Mouse (Mus musculus) spleen, postnatal 10 days (tissue): ENCODE data around the gene Arrb1.

Source experiments
- DNase-seq, 2 experiments: peaks; one replicate each; pipeline ENCODE4 v3.0.0; 2021 to 2022; ENCODE audit warnings: low spot score in 2 of 2

Gene Arrb1

GRCm38 (mm10) chr7:99537183-99537756 lies 2.0 kb downstream of the Arrb1 start:
- DNase-seq: no peak

GRCm38 (mm10) chr7:99538421-99538820 lies 3.2 kb downstream of the Arrb1 start:
- peak in 1 of 2 experiments; percentile 12 for DNase-seq

- peak in 1 of 2 experiments; percentile 26 for DNase-seq
Measured at GRCm38 (mm10) chr7:99539201-99539891, 4.1 kb downstream of the Arrb1 start.

- peak in 1 of 2 experiments; percentile 14 for DNase-seq
Measured at GRCm38 (mm10) chr7:99540016-99540415, 4.8 kb downstream of the Arrb1 start.

- DNase-seq: no peak
Measured at GRCm38 (mm10) chr7:99541204-99541603, 5.9 kb downstream of the Arrb1 start.

- no peak for DNase-seq
Measured at GRCm38 (mm10) chr7:99544272-99544671, 9.0 kb downstream of the Arrb1 start.

- peak; percentile 65 to 70 for DNase-seq
Measured at GRCm38 (mm10) chr7:99545885-99546745, 10.8 kb downstream of the Arrb1 start.

- DNase-seq: no peak
Measured at GRCm38 (mm10) chr7:99547584-99548487, 12.6 kb downstream of the Arrb1 start.

- no peak for DNase-seq
Measured at GRCm38 (mm10) chr7:99549668-99550067, 14.4 kb downstream of the Arrb1 start.

GRCm38 (mm10) chr7:99551623-99552022 lies 16.4 kb downstream of the Arrb1 start:
- no peak for DNase-seq

- DNase-seq: no peak
Measured at GRCm38 (mm10) chr7:99553222-99553884, 18.1 kb downstream of the Arrb1 start.

GRCm38 (mm10) chr7:99553885-99554269 lies 18.6 kb downstream of the Arrb1 start:
- no peak for DNase-seq

GRCm38 (mm10) chr7:99555862-99556261 lies 20.6 kb downstream of the Arrb1 start:
- DNase-seq: peak in 1 of 2 experiments; percentile 66

- no peak for DNase-seq
Measured at GRCm38 (mm10) chr7:99559091-99559490, 23.8 kb downstream of the Arrb1 start.

- DNase-seq: no peak
Measured at GRCm38 (mm10) chr7:99562478-99562877, 27.2 kb downstream of the Arrb1 start.

- DNase-seq: no peak
Measured at GRCm38 (mm10) chr7:99563224-99563623, 28.0 kb downstream of the Arrb1 start.

- no peak for DNase-seq
Measured at GRCm38 (mm10) chr7:99565325-99565881, 30.1 kb downstream of the Arrb1 start.

- DNase-seq: no peak
Measured at GRCm38 (mm10) chr7:99570680-99571079, 35.4 kb downstream of the Arrb1 start.

- peak in 1 of 2 experiments; percentile 41 for DNase-seq
Measured at GRCm38 (mm10) chr7:99572931-99573330, 37.7 kb downstream of the Arrb1 start.

GRCm38 (mm10) chr7:99573351-99573750 lies 38.1 kb downstream of the Arrb1 start:
- DNase-seq: no peak

- DNase-seq: no peak
Measured at GRCm38 (mm10) chr7:99578246-99578645, 43.0 kb downstream of the Arrb1 start.
